Mouse (Mus musculus): ENCODE data around the gene Tmprss2.

- TF ChIP-seq CTCF (IDR thresholded peaks at IDR 0.05; ENCODE audit: control insufficient read depth, insufficient read depth, low read length) (no peak), POLR2A (IDR thresholded peaks at IDR 0.05; ENCODE audit: borderline replicate concordance, control insufficient read depth, low read depth, low read length) (no peak)
Observed at GRCm38 (mm10) chr16:97591512-97591911, 19.5 kb downstream of the Tmprss2 start.

Data from bone marrow, adult 2 months (tissue).